Mouse (Mus musculus) liver, adult (tissue): ENCODE measurements around the gene Cradd.

Source experiments
- GATA4 ChIP-seq: IDR thresholded peaks from 2 replicates; pipeline ENCODE4 v1.6.1; 2014; ENCODE audit warnings: mild to moderate bottlenecking, low read length; ENCODE audit not compliant: insufficient replicate concordance

Gene Cradd

GRCm38 (mm10) chr10:95257979-95258378 lies 66.0 kb downstream of the Cradd start:
- TF ChIP-seq GATA4, result no peak

GRCm38 (mm10) chr10:95256095-95256494 lies 67.8 kb downstream of the Cradd start:
- no peak for TF ChIP-seq GATA4

- TF ChIP-seq GATA4, result no peak
Observed at GRCm38 (mm10) chr10:95255018-95255680, 68.8 kb downstream of the Cradd start.

- TF ChIP-seq GATA4, result no peak
Observed at GRCm38 (mm10) chr10:95254453-95255001, 69.4 kb downstream of the Cradd start.

- TF ChIP-seq GATA4, result no peak
Observed at GRCm38 (mm10) chr10:95254046-95254445, 69.9 kb downstream of the Cradd start.

- TF ChIP-seq GATA4, result no peak
Observed at GRCm38 (mm10) chr10:95251674-95252073, 72.3 kb downstream of the Cradd start.

- no peak for TF ChIP-seq GATA4
Observed at GRCm38 (mm10) chr10:95248362-95248761, 75.6 kb downstream of the Cradd start.

- no peak for TF ChIP-seq GATA4
Observed at GRCm38 (mm10) chr10:95246696-95247095, 77.2 kb downstream of the Cradd start.

GRCm38 (mm10) chr10:95245680-95245982 lies 78.3 kb downstream of the Cradd start:
- no peak for TF ChIP-seq GATA4

- TF ChIP-seq GATA4, result no peak
Observed at GRCm38 (mm10) chr10:95244961-95245679, 78.8 kb downstream of the Cradd start.

- TF ChIP-seq GATA4, result no peak
Observed at GRCm38 (mm10) chr10:95239196-95240069, 84.5 kb downstream of the Cradd start.

GRCm38 (mm10) chr10:95238667-95239066 lies 85.3 kb downstream of the Cradd start:
- no peak for TF ChIP-seq GATA4

- peak; percentile 58; the same call in 1 of the 2 replicates for TF ChIP-seq GATA4
Observed at GRCm38 (mm10) chr10:95236226-95236625, 87.7 kb downstream of the Cradd start.

GRCm38 (mm10) chr10:95234661-95235060 lies 89.3 kb downstream of the Cradd start:
- no peak for TF ChIP-seq GATA4

GRCm38 (mm10) chr10:95233044-95233443 lies 90.9 kb downstream of the Cradd start:
- TF ChIP-seq GATA4, result no peak
